Mouse (Mus musculus): ENCODE results near the gene Zfp706. TPM values are rescaled to one million over a fixed set of nuclear protein-coding genes. Genes with fewer than 3 reads are reported as not detected.

Zfp706 gene
- total and polyA plus RNA-seq, 3 experiments, result 52.0 to 384 (median 285) TPM

DNA sequence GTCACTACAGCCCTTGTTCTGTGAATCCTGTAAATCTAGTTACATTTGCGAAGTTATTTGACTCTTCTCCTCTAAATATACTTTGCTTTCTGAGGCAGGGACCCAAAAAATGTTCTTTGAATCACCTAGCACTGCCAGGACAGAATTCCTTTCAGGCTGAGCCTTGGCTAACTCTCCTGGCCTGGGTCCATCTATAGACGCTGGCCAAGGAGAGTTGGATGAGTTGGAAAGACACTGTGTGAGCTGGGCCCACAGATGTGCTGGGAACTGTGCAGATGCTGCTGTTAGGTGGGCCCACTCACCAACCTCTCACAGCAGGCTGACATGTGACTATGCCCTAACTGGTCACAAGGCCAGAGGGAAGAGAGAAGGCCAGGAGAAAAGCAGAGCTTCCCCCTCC lies 41.1 kb downstream of the Zfp706 start:
- H3K4me1 ChIP-seq (ENCODE audit: control insufficient read depth in 1 of 2, insufficient read depth in 2 of 2), result peaks cover 3 to 36% of the 10 kb centered on the region in 2 experiments; a peak in 2 of 4 replicates

DNA sequence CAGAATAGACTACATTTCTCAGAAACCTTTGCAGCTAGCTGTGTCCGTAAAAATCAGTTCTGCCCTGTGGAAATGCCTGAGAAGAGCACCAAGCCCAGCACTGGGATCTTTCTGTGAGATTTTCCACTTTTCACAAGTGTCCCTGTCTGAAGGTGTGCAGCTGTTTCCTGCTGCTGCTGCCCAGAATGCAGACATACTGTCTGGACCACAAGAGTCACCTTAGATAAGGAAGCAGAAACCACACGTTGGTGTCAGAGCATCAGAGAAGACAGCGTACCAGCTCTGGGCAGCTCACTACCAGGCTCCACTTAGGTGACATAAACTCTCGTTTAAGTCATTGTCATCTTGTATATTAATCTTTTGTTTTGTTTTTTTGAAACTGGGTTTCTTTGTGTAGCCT lies 41.8 kb downstream of the Zfp706 start:
- no peaks in the 10 kb centered on the region for H3K79me2 ChIP-seq (replicated peaks; ENCODE audit: control insufficient read depth, extremely low read depth, insufficient read depth, poor library complexity, severe bottlenecking)
- no peaks in the 10 kb centered on the region for H3K27me3 ChIP-seq (replicated peaks)
- H3K4me2 ChIP-seq (ENCODE audit: insufficient read depth, low read depth, poor library complexity, severe bottlenecking), result no peak overlapping the region
- H3K36me3 ChIP-seq (replicated peaks in 1 of 2; ENCODE audit: control insufficient read depth in 1 of 2, insufficient read depth in 1 of 2, low read length in 1 of 2), result no peaks in the 10 kb centered on the region
- no peak overlapping the region for H3K4me3 ChIP-seq (replicated peaks in 1 of 3; ENCODE audit: low read depth in 2 of 3, low read length in 2 of 3, poor library complexity in 1 of 3)
- peaks cover 3 to 37% of the 10 kb centered on the region in 2 experiments; a peak in 2 of 4 replicates for H3K4me1 ChIP-seq (ENCODE audit: control insufficient read depth in 1 of 2, insufficient read depth in 2 of 2)
- no peak for DNase-seq (ENCODE audit: extremely low read depth)
- peaks cover 10% of the 10 kb centered on the region for H3K9me3 ChIP-seq (replicated peaks; ENCODE audit: low read length)
- no peak overlapping the region for H3K27ac ChIP-seq (ENCODE audit: insufficient read depth, low read depth)
- H3K9ac ChIP-seq (ENCODE audit: insufficient read depth, low read depth), result no peak overlapping the region
- in situ Hi-C loops (cut with MboI; ENCODE audit: low pct_ligation_motif_present, low pct_unique_long_range_greater_than_20kb, low sequenced_read_pairs) (loop anchor here (5.0 kb wide), 1 partner anchor 33 kb away; no protein-coding TSS in a partner anchor), dilution Hi-C loops (cut with MboI; ENCODE audit: extremely low pct_ligation_motif_present, extremely low pct_unique_long_range_greater_than_20kb, low sequenced_read_pairs) (no loop called here)
- TF ChIP-seq SIN3A (IDR thresholded peaks at IDR 0.05; ENCODE audit: low read length) (no peak), USF2 (conservative IDR thresholded peaks at IDR 0.05; ENCODE audit: low read depth, low read length) (no peak), KAT2A (IDR thresholded peaks at IDR 0.05; ENCODE audit: insufficient replicate concordance, low read length) (no peak), ZC3H11A (IDR thresholded peaks at IDR 0.05; ENCODE audit: low read depth, low read length) (no peak), E2F4 (IDR thresholded peaks at IDR 0.05; ENCODE audit: insufficient replicate concordance, low read depth, low read length) (no peak), MAX (IDR thresholded peaks at IDR 0.05; ENCODE audit: low read length) (no peak), RAD21 (IDR thresholded peaks at IDR 0.05; ENCODE audit: low read depth, low read length) (no peak), SMC3 (IDR thresholded peaks at IDR 0.05; ENCODE audit: low read depth, low read length) (no peak), POLR2A (IDR thresholded peaks at IDR 0.05; ENCODE audit: low read depth, low read length) (no peak), JUN (IDR thresholded peaks at IDR 0.05; ENCODE audit: insufficient read depth, low read depth, low read length) (no peak), ZMIZ1 (IDR thresholded peaks at IDR 0.05; ENCODE audit: low read depth, low read length) (no peak), ELF1 (IDR thresholded peaks at IDR 0.05; ENCODE audit: low read depth, low read length) (no peak), TCF12 (IDR thresholded peaks at IDR 0.05; ENCODE audit: low read depth, low read length) (no peak), CTCF (conservative IDR thresholded peaks at IDR 0.05 in 1 of 2, IDR thresholded peaks at IDR 0.05 in 1 of 2; ENCODE audit: low read depth in 2 of 2, low read length in 2 of 2) (no peak)

More for the DNA sequence above, 41.1 kb downstream of the Zfp706 start:
- TF ChIP-seq NELFE (IDR thresholded peaks at IDR 0.05; ENCODE audit: low read depth, low read length) (no peak), ELF1 (IDR thresholded peaks at IDR 0.05; ENCODE audit: low read depth, low read length) (no peak), USF1 (IDR thresholded peaks at IDR 0.05; ENCODE audit: low read depth, low read length) (no peak), NRF1 (IDR thresholded peaks at IDR 0.05; ENCODE audit: low read depth, low read length) (no peak)
- Histone ChIP-seq H3K79me2 (replicated peaks; ENCODE audit: control insufficient read depth, extremely low read depth, insufficient read depth, poor library complexity, severe bottlenecking) (no peaks in the 10 kb centered on the region), H3K27me3 (replicated peaks) (no peaks in the 10 kb centered on the region), H3K27ac (ENCODE audit: insufficient read depth, low read depth) (no peak overlapping the region), H3K9me3 (replicated peaks; ENCODE audit: low read length) (peaks cover 7% of the 10 kb centered on the region), H3K9ac (ENCODE audit: insufficient read depth, low read depth) (no peak overlapping the region), H3K36me3 (replicated peaks in 1 of 2; ENCODE audit: control insufficient read depth in 1 of 2, insufficient read depth in 1 of 2, low read length in 1 of 2) (no peaks in the 10 kb centered on the region), H3K4me3 (replicated peaks in 1 of 3; ENCODE audit: low read depth in 2 of 3, low read length in 2 of 3, poor library complexity in 1 of 3) (no peak overlapping the region), H3K4me2 (ENCODE audit: insufficient read depth, low read depth, poor library complexity, severe bottlenecking) (no peak overlapping the region)
- in situ Hi-C loops (cut with MboI; ENCODE audit: low pct_ligation_motif_present, low pct_unique_long_range_greater_than_20kb, low sequenced_read_pairs) (loop anchor here (5.0 kb wide), 1 partner anchor 34 kb away; no protein-coding TSS in a partner anchor), dilution Hi-C loops (cut with MboI; ENCODE audit: extremely low pct_ligation_motif_present, extremely low pct_unique_long_range_greater_than_20kb, low sequenced_read_pairs) (no loop called here)
- DNase-seq (ENCODE audit: extremely low read depth), result no peak
